Mouse (Mus musculus) liver, postnatal 0 days (tissue): ENCODE measurements around the gene Tjp3.

Source experiments
- CTCF ChIP-seq: sonication (generic); IDR thresholded peaks from 2 replicates; pipeline ENCODE4 v1.5.1; 2016; ENCODE audit warnings: antibody characterized with exemption, low read depth
- EP300 ChIP-seq: IDR thresholded peaks from 2 replicates; pipeline ENCODE4 v1.6.1; 2016; ENCODE audit warnings: antibody characterized with exemption, low read depth, mild to moderate bottlenecking

- no peak; the same call in 1 of the 2 replicates for TF ChIP-seq EP300
- TF ChIP-seq CTCF = no peak
These were observed 6.5 kb upstream of the Tjp3 start for GRCm38 (mm10) chr10:81297845-81298244.
